Mouse (Mus musculus) olfactory bulb, adult 2 months (tissue): ENCODE results near the gene Hsf2bp.

Source experiments
- CTCF ChIP-seq: fragments of 200-500 bp; IDR thresholded peaks from 2 replicates; pipeline ENCODE4 v1.5.1; 2012; ENCODE audit warnings: low read depth, mild to moderate bottlenecking, low read length, moderate library complexity; ENCODE audit not compliant: insufficient read depth
- POLR2A ChIP-seq: fragments of 200-500 bp; IDR thresholded peaks from 2 replicates; pipeline ENCODE4 v1.6.1; 2012; ENCODE audit warnings: mild to moderate bottlenecking, low read depth, low read length, moderate library complexity; ENCODE audit not compliant: insufficient read depth

- TF ChIP-seq CTCF (no peak), POLR2A (no peak)
Observed at GRCm38 (mm10) chr17:31938539-31939260, 97.4 kb downstream of the Hsf2bp start.
